ENCODE assay signal across 9 mouse cellular contexts in genomic region chr5:112266011-112266777, GRCm38 (mm10). TPM values are rescaled to one million over a fixed set of nuclear protein-coding genes. Genes with fewer than 3 reads are reported as not detected.
DNase-seq lines count a peak whose midpoint lies in the region; ATAC-seq and TF ChIP-seq lines count a peak whose summit lies in the region.
"Had no signal": no experiment of that assay in that cellular context is flagged by ENCODE, and none has a peak within 500 bp of the region (broad histone marks: within the 10 kb centered on the region; RNA-seq: fewer than 3 reads in every experiment).

No protein-coding gene starts in this region.

- no peaks in the 10 kb centered on the region for H3K9me3 ChIP-seq in kidney, embryonic 14.5 days (ENCODE audit: control insufficient read depth, low read length)
- no peaks in the 10 kb centered on the region for H3K9me3 ChIP-seq in ES-E14 (ENCODE audit: control insufficient read depth, insufficient read depth, low read depth, low read length)
- H3K9me3 ChIP-seq in embryonic facial prominence, embryonic 13.5 days: no peaks in the 10 kb centered on the region
- H3K9me3 ChIP-seq in lung, embryonic 16.5 days (ENCODE audit: control insufficient read depth, low read length): no peaks in the 10 kb centered on the region
- H3K9me3 ChIP-seq: lung, embryonic 15.5 days had no signal

- in situ Hi-C loops in ES-E14 (cut with MboI; ENCODE audit: low sequenced_read_pairs in 2 of 2, unreplicated experiment in 2 of 2): no loop called here

- DNase-seq in kidney, adult 9 months: no peak
- no peak for DNase-seq in ES-E14 (ENCODE audit: low read depth, low spot score)
- DNase-seq in adrenal gland, adult 2 months: no peak
- no peak for DNase-seq in thymus, postnatal 36 days
- no peak for DNase-seq in cerebellum, adult 2 months

- no peak overlapping the region for H3K27ac ChIP-seq in kidney, embryonic 14.5 days (ENCODE audit: low read depth, low read length)
- no peak overlapping the region for H3K27ac ChIP-seq in ES-E14 (ENCODE audit: insufficient read depth, low read depth, low read length, poor library complexity, severe bottlenecking)
- H3K27ac ChIP-seq in embryonic facial prominence, embryonic 13.5 days: 0 out of 2 replicates have a peak overlapping the region, but pooled peaks have one; percentile 16
- no peak overlapping the region for H3K27ac ChIP-seq in lung, embryonic 16.5 days (ENCODE audit: low read length)
- H3K27ac ChIP-seq in cerebellum, adult 2 months (ENCODE audit: insufficient read depth, low read length): no peak overlapping the region
- H3K27ac ChIP-seq: lung, embryonic 15.5 days had no signal

- TF ChIP-seq CTCF in cerebellum, adult 2 months (IDR thresholded peaks at IDR 0.05; ENCODE audit: borderline replicate concordance, insufficient read depth, low read depth, low read length): no peak

- no peak for TF ChIP-seq POLR2A in cerebellum, adult 2 months (IDR thresholded peaks at IDR 0.05; ENCODE audit: borderline replicate concordance, insufficient read depth, low read length)

- no peak overlapping the region for H3K4me3 ChIP-seq in kidney, embryonic 14.5 days (ENCODE audit: low read length)
- H3K4me3 ChIP-seq in ES-E14 (ENCODE audit: insufficient read depth in 1 of 2, low read depth in 1 of 2, low read length in 2 of 2, poor library complexity in 1 of 2, severe bottlenecking in 1 of 2): no peak overlapping the region
- H3K4me3 ChIP-seq in embryonic facial prominence, embryonic 13.5 days: no peak overlapping the region
- no peak overlapping the region for H3K4me3 ChIP-seq in lung, embryonic 16.5 days (ENCODE audit: low read length)
- H3K4me3 ChIP-seq in cerebellum, adult 2 months (replicated peaks; ENCODE audit: insufficient read depth, low read depth, low read length): no peak overlapping the region
- H3K4me3 ChIP-seq: lung, embryonic 15.5 days had no signal

- H3K4me2 ChIP-seq in kidney, embryonic 14.5 days (replicated peaks; ENCODE audit: low read depth, low read length): peak overlapping the region; percentile 29
- peak overlapping the region; percentile 39 for H3K4me2 ChIP-seq in embryonic facial prominence, embryonic 13.5 days
- no peak overlapping the region for H3K4me2 ChIP-seq in lung, embryonic 16.5 days (ENCODE audit: low read depth, low read length)
- H3K4me2 ChIP-seq: lung, embryonic 15.5 days had no signal

- H3K4me1 ChIP-seq in kidney, embryonic 14.5 days (ENCODE audit: control insufficient read depth, insufficient read depth, low read length): peaks cover 18% of the 10 kb centered on the region
- H3K4me1 ChIP-seq in ES-E14 (ENCODE audit: control insufficient read depth in 2 of 2, insufficient read depth in 2 of 2, low read length in 2 of 2, poor library complexity in 1 of 2): peaks cover 0 to 7% of the 10 kb centered on the region in 2 experiments; a peak in 1 of 4 replicates
- peaks cover 11% of the 10 kb centered on the region for H3K4me1 ChIP-seq in embryonic facial prominence, embryonic 13.5 days
- no peaks in the 10 kb centered on the region for H3K4me1 ChIP-seq in lung, embryonic 16.5 days (replicated peaks; ENCODE audit: control insufficient read depth, insufficient read depth, low read length)
- peaks cover 6% of the 10 kb centered on the region for H3K4me1 ChIP-seq in cerebellum, adult 2 months (ENCODE audit: control insufficient read depth, insufficient read depth, low read length)

- no peak for ATAC-seq in kidney, embryonic 14.5 days (ENCODE audit: low FRiP score, low TSS enrichment)
- no peak for ATAC-seq in embryonic facial prominence, embryonic 13.5 days (ENCODE audit: insufficient number of reproducible peaks, insufficient read depth, low FRiP score, low TSS enrichment, low read depth)
- peak; percentile 22; the same call in 1 of the 2 replicates for ATAC-seq in lung, embryonic 16.5 days (ENCODE audit: low read depth)

- no peak overlapping the region for H3K9ac ChIP-seq in kidney, embryonic 14.5 days (ENCODE audit: low read depth, low read length)
- peak overlapping the region; percentile 36; the same call in 1 of the 2 replicates for H3K9ac ChIP-seq in ES-E14 (ENCODE audit: insufficient read depth, low read depth, low read length, poor library complexity, severe bottlenecking)
- no peak overlapping the region; the same call in 1 of the 2 replicates for H3K9ac ChIP-seq in embryonic facial prominence, embryonic 13.5 days
- no peak overlapping the region for H3K9ac ChIP-seq in lung, embryonic 16.5 days (ENCODE audit: low read length)
- H3K9ac ChIP-seq: lung, embryonic 15.5 days had no signal

- no peaks in the 10 kb centered on the region; the same call in none of the 2 replicates for H3K27me3 ChIP-seq in kidney, embryonic 14.5 days (ENCODE audit: control insufficient read depth, insufficient read depth, low read length)
- peaks cover 43% of the 10 kb centered on the region for H3K27me3 ChIP-seq in embryonic facial prominence, embryonic 13.5 days
- peaks cover 13% of the 10 kb centered on the region for H3K27me3 ChIP-seq in lung, embryonic 16.5 days (ENCODE audit: control insufficient read depth, insufficient read depth, low read depth, low read length)
- H3K27me3 ChIP-seq in cerebellum, adult 2 months (ENCODE audit: control insufficient read depth, insufficient read depth, low read length): no peaks in the 10 kb centered on the region

- H3K36me3 ChIP-seq in kidney, embryonic 14.5 days (ENCODE audit: control insufficient read depth, insufficient read depth, low read length): no peaks in the 10 kb centered on the region
- no peaks in the 10 kb centered on the region for H3K36me3 ChIP-seq in ES-E14 (ENCODE audit: control insufficient read depth, insufficient read depth, low read length, poor library complexity, severe bottlenecking)
- H3K36me3 ChIP-seq in embryonic facial prominence, embryonic 13.5 days: no peaks in the 10 kb centered on the region
- H3K36me3 ChIP-seq in lung, embryonic 16.5 days (ENCODE audit: control insufficient read depth, insufficient read depth, low read length): no peaks in the 10 kb centered on the region
- H3K36me3 ChIP-seq: lung, embryonic 15.5 days had no signal

- 59% methylated on average over 9 of the region's 9 CpGs for WGBS in kidney, embryonic 14.5 days
- WGBS in embryonic facial prominence, embryonic 13.5 days: 59% methylated on average over 9 of the region's 9 CpGs
- 48% methylated on average over 9 of the region's 9 CpGs for WGBS in lung, embryonic 16.5 days
- 72% methylated on average over 9 of the region's 9 CpGs for WGBS in cerebellum, adult 2 months

TF ChIP-seq in ES-E14, 5 proteins besides CTCF, POLR2A, EP300 and RAD21:
- TF ChIP-seq ZNF384 (IDR thresholded peaks at IDR 0.05; ENCODE audit: low read depth, low read length) (no peak), HCFC1 (IDR thresholded peaks at IDR 0.05; ENCODE audit: borderline replicate concordance, insufficient read depth, low read length) (no peak), CHD2 (IDR thresholded peaks at IDR 0.05; ENCODE audit: low read depth, low read length) (no peak), ZC3H11A (IDR thresholded peaks at IDR 0.05; ENCODE audit: borderline replicate concordance, low read depth, low read length) (no peak), MAFK (IDR thresholded peaks at IDR 0.05; ENCODE audit: insufficient read depth, low read depth, low read length) (no peak)

RNA-seq across cellular contexts. Expression of gene Tpst2, which starts 10.3 kb away (rescaled TPM):
- polyA plus RNA-seq in kidney, embryonic 14.5 days (2014; fragmentation: Nextera tagmentation; extraction: Ambion mirVana): 39.9 and 50.3 TPM in 2 replicates
- 82.7 and 103 TPM in 2 replicates for total RNA-seq in ES-E14 (2012; rRNA removed)
- 38.7 and 42.8 TPM in 2 replicates for polyA plus RNA-seq in embryonic facial prominence, embryonic 13.5 days (2015; fragmentation: Nextera tagmentation; extraction: Ambion mirVana)
- 66.8 and 67.9 TPM in 2 replicates for polyA plus RNA-seq in lung, embryonic 16.5 days (2015; fragmentation: Nextera tagmentation; extraction: Ambion mirVana)
- 100 to 1,000 TPM; 154 to 322 TPM for total RNA-seq in adrenal gland, adult 2 months (2021)
- 222 and 270 TPM in 2 replicates for polyA plus RNA-seq in adrenal gland, adult 2 months (2012; rRNA removed)
- 30.3 and 35.2 TPM in 2 replicates for polyA plus RNA-seq in cerebellum, adult 2 months (2012; rRNA removed)

RNA-seq across cellular contexts. Expression of gene Crybb1, which starts 10.6 kb away (rescaled TPM):
- polyA plus RNA-seq in kidney, embryonic 14.5 days (2014; fragmentation: Nextera tagmentation; extraction: Ambion mirVana): 0.83 and 1.0 TPM in 2 replicates
- total RNA-seq in ES-E14 (2012; rRNA removed): not detected in 2 replicates
- 1.0 and 1.3 TPM in 2 replicates for polyA plus RNA-seq in embryonic facial prominence, embryonic 13.5 days (2015; fragmentation: Nextera tagmentation; extraction: Ambion mirVana)
- 3.1 and 3.5 TPM in 2 replicates for polyA plus RNA-seq in lung, embryonic 16.5 days (2015; fragmentation: Nextera tagmentation; extraction: Ambion mirVana)
- 1 to 10 TPM; 2.9 to 3.2 TPM for total RNA-seq in adrenal gland, adult 2 months (2021)
- 5.3 and 6.7 TPM in 2 replicates for polyA plus RNA-seq in adrenal gland, adult 2 months (2012; rRNA removed)
- 1.3 and 1.9 TPM in 2 replicates for polyA plus RNA-seq in cerebellum, adult 2 months (2012; rRNA removed)

RNA-seq across cellular contexts. Expression of gene Cryba4, which starts 13.9 kb away (rescaled TPM):
- 0.83 and 1.4 TPM in 2 replicates for polyA plus RNA-seq in kidney, embryonic 14.5 days (2014; fragmentation: Nextera tagmentation; extraction: Ambion mirVana)
- 0.31 and 0.69 TPM in 2 replicates for total RNA-seq in ES-E14 (2012; rRNA removed)
- 1.0 and 1.9 TPM in 2 replicates for polyA plus RNA-seq in embryonic facial prominence, embryonic 13.5 days (2015; fragmentation: Nextera tagmentation; extraction: Ambion mirVana)
- polyA plus RNA-seq in lung, embryonic 16.5 days (2015; fragmentation: Nextera tagmentation; extraction: Ambion mirVana): 0.84 and 1.0 TPM in 2 replicates
- total RNA-seq in adrenal gland, adult 2 months (2021): 10 to 100 TPM; 70.5 to 74.9 TPM
- polyA plus RNA-seq in adrenal gland, adult 2 months (2012; rRNA removed): 58.4 and 91.5 TPM in 2 replicates
- 0.51 and 0.52 TPM in 2 replicates for polyA plus RNA-seq in cerebellum, adult 2 months (2012; rRNA removed)

RNA-seq across cellular contexts. Expression of gene Tfip11, which starts 60.0 kb away (rescaled TPM):
- polyA plus RNA-seq in kidney, embryonic 14.5 days (2014; fragmentation: Nextera tagmentation; extraction: Ambion mirVana): 15.7 and 22.3 TPM in 2 replicates
- 38.1 and 38.9 TPM in 2 replicates for total RNA-seq in ES-E14 (2012; rRNA removed)
- polyA plus RNA-seq in embryonic facial prominence, embryonic 13.5 days (2015; fragmentation: Nextera tagmentation; extraction: Ambion mirVana): 31.8 and 32.8 TPM in 2 replicates
- 31.1 TPM in 2 replicates for polyA plus RNA-seq in lung, embryonic 16.5 days (2015; fragmentation: Nextera tagmentation; extraction: Ambion mirVana)
- total RNA-seq in adrenal gland, adult 2 months (2021): 10 to 100 TPM; 30.3 to 38.7 TPM
- polyA plus RNA-seq in adrenal gland, adult 2 months (2012; rRNA removed): 36.6 and 38.1 TPM in 2 replicates
- 48.2 and 50.8 TPM in 2 replicates for polyA plus RNA-seq in cerebellum, adult 2 months (2012; rRNA removed)

Comparison
In these comparisons a context has a peak if more than half of its experiments do, and no peak if none do; other contexts are left out.
1. RNA of gene Cryba4, which starts 13.9 kb away (polyA plus RNA-seq): 58.4 to 91.5 TPM in adrenal gland, adult 2 months; 1.0 to 1.9 TPM in embryonic facial prominence, embryonic 13.5 days, 0.84 to 1.0 TPM in lung, embryonic 16.5 days, 0.83 to 1.4 TPM in kidney, embryonic 14.5 days and 0.51 to 0.52 TPM in cerebellum, adult 2 months; every median in the first group is over 10 times any median in the second.